Mouse (Mus musculus) brain, embryonic 14.5 days (tissue): ENCODE measurements around the gene Srp68.

Experiments used
- CTCF ChIP-seq: fragments of 200-500 bp; IDR thresholded peaks from 2 replicates; pipeline ENCODE4 v1.5.1; 2012; ENCODE audit warnings: inconsistent platforms, mild to moderate bottlenecking, moderate library complexity, borderline replicate concordance; ENCODE audit not compliant: insufficient read depth, insufficient read length; ENCODE audit errors: extremely low read depth
- POLR2A ChIP-seq: fragments of 200-500 bp; IDR thresholded peaks from 2 replicates; pipeline ENCODE4 v1.6.1; 2012; ENCODE audit warnings: mild to moderate bottlenecking, inconsistent platforms, borderline replicate concordance; ENCODE audit not compliant: poor library complexity, insufficient read depth, insufficient read length, severe bottlenecking; ENCODE audit errors: extremely low read depth

GRCm38 (mm10) chr11:116292401-116292800, 18.4 kb upstream of the Srp68 start:
- TF ChIP-seq POLR2A = no peak
- TF ChIP-seq CTCF = no peak
